Mouse (Mus musculus) embryonic stem cell, embryonic (primary cell): ENCODE data around the gene Cfap20.

Source experiments
- CTCF ChIA-PET, 4 experiments: fragments of 300-600 bp in 2 of 4; fragments of 350-600 bp in 2 of 4; sonication (Branson Sonifier 250); formaldehyde crosslinking; loops; one replicate each; lab custom pipeline; 2022; ENCODE audit warnings: inconsistent platforms in 2 of 4; lab: Charles Lee
- POLR2A ChIA-PET, 4 experiments: fragments of 300-600 bp in 2 of 4; fragments of 350-600 bp in 2 of 4; sonication (Branson Sonifier 250); formaldehyde crosslinking; loops; one replicate each; lab custom pipeline; 2022; ENCODE audit warnings: antibody characterized with exemption in 4 of 4, inconsistent platforms in 1 of 4; lab: Charles Lee

Gene Cfap20

GRCm38 (mm10) chr8:95432471-95432870 is 2.2 kb downstream of the Cfap20 start:
- POLR2A ChIA-PET = interaction anchor here in 1 of 4 experiments (0.9 to 1.2 kb wide), 3 partner anchors 111 to 208 kb away, joined by 3 read pairs; no protein-coding TSS in a partner anchor

GRCm38 (mm10) chr8:95429945-95430344 is 4.7 kb downstream of the Cfap20 start:
- ChIA-PET CTCF (interaction anchor here (0.6 to 1.7 kb wide), 9 partner anchors 60 to 1280 kb away, joined by 3 to 6 read pairs (median 4); partner anchors contain the start of genes Mmp15 (in 1 of the 4), Usb1 (in 1 of the 4) and Zfp319 (in 1 of the 4)), POLR2A (interaction anchor here in 2 of 4 experiments (0.7 to 1.7 kb wide), 6 partner anchors 11 to 1255 kb away, joined by 3 to 5 read pairs (median 4); partner anchors contain the start of genes Mmp15 (in 1 of the 2), Usb1 (in 1 of the 2) and Zfp319 (in 1 of the 2))

More at GRCm38 (mm10) chr8:95432471-95432870, 2.2 kb downstream of the Cfap20 start:
- CTCF ChIA-PET = no interaction called here

GRCm38 (mm10) chr8:95427594-95428535 is 6.8 kb downstream of the Cfap20 start:
- CTCF ChIA-PET = interaction anchor here (0.5 to 1.9 kb wide), 65 partner anchors 12 to 504 kb away, joined by 3 to 19 read pairs (median 3); partner anchors contain the start of genes Mmp15 (in 4 of the 4), Zfp319 (in 3 of the 4), Usb1 (in 2 of the 4) and Adgrg5 (in 1 of the 4)
- POLR2A ChIA-PET = interaction anchor here in 3 of 4 experiments (0.5 to 2.6 kb wide), 20 partner anchors 15 to 269 kb away, joined by 3 to 13 read pairs (median 4); partner anchors contain the start of genes Usb1 (in 2 of the 3), Zfp319 (in 2 of the 3) and Mmp15 (in 1 of the 3)

- POLR2A ChIA-PET = interaction anchor here (0.5 to 2.6 kb wide), 20 partner anchors 16 to 270 kb away, joined by 3 to 13 read pairs (median 4); partner anchors contain the start of genes Mmp15 (in 1 of the 4), Usb1 (in 1 of the 4) and Zfp319 (in 1 of the 4)
- CTCF ChIA-PET = interaction anchor here (0.5 to 1.9 kb wide), 49 partner anchors 13 to 487 kb away, joined by 3 to 19 read pairs (median 4); partner anchors contain the start of genes Mmp15 (in 4 of the 4), Usb1 (in 2 of the 4), Zfp319 (in 2 of the 4) and Ccdc113 (in 1 of the 4)
Observed at GRCm38 (mm10) chr8:95426781-95427281, 7.8 kb downstream of the Cfap20 start.

GRCm38 (mm10) chr8:95424682-95425081 is 10.0 kb downstream of the Cfap20 start:
- POLR2A ChIA-PET = interaction anchor here in 2 of 4 experiments (0.9 to 3.0 kb wide), 5 partner anchors 9 to 92 kb away, joined by 3 to 6 read pairs (median 4); partner anchors contain the start of gene Usb1 (in 1 of the 2)
- CTCF ChIA-PET = no interaction called here

GRCm38 (mm10) chr8:95422193-95422810 is 12.4 kb downstream of the Cfap20 start:
- POLR2A ChIA-PET = interaction anchor here in 2 of 4 experiments (0.6 to 1.3 kb wide), 4 partner anchors 12 to 73 kb away, joined by 3 to 8 read pairs (median 4); no protein-coding TSS in a partner anchor
- CTCF ChIA-PET = interaction anchor here in 3 of 4 experiments (0.5 to 1.4 kb wide), 3 partner anchors 12 to 143 kb away, joined by 3 to 6 read pairs (median 4); no protein-coding TSS in a partner anchor

- ChIA-PET POLR2A (interaction anchor here in 2 of 4 experiments (0.5 to 1.5 kb wide), 8 partner anchors 8 to 403 kb away, joined by 3 to 6 read pairs (median 4); partner anchors contain the start of gene Mmp15 (in 1 of the 2)), CTCF (interaction anchor here in 1 of 4 experiments (3.6 kb wide), 1 partner anchor 16 kb away, joined by 18 read pairs; no protein-coding TSS in a partner anchor)
Observed at GRCm38 (mm10) chr8:95411309-95411972, 23.2 kb downstream of the Cfap20 start.

- POLR2A ChIA-PET = interaction anchor here in 2 of 4 experiments (1.0 to 1.5 kb wide), 3 partner anchors 10 to 13 kb away, joined by 3 to 5 read pairs (median 5); no protein-coding TSS in a partner anchor
Observed at GRCm38 (mm10) chr8:95409518-95409917, 25.2 kb downstream of the Cfap20 start.

GRCm38 (mm10) chr8:95401091-95401490 is 33.6 kb downstream of the Cfap20 start:
- POLR2A ChIA-PET = no interaction called here
- CTCF ChIA-PET = interaction anchor here in 1 of 4 experiments (1.0 kb wide), 1 partner anchor 22 kb away, joined by 3 read pairs; no protein-coding TSS in a partner anchor

More at GRCm38 (mm10) chr8:95409518-95409917, 25.2 kb downstream of the Cfap20 start:
- CTCF ChIA-PET = interaction anchor here in 3 of 4 experiments (0.5 to 3.6 kb wide), 5 partner anchors 13 to 111 kb away, joined by 3 to 18 read pairs (median 5); no protein-coding TSS in a partner anchor

- ChIA-PET CTCF (no interaction called here), POLR2A (interaction anchor here in 1 of 4 experiments (1.2 kb wide), 2 partner anchors 47 to 54 kb away, joined by 3 read pairs; partner anchors contain the start of gene Mmp15)
Observed at GRCm38 (mm10) chr8:95399131-95399530, 35.5 kb downstream of the Cfap20 start.

GRCm38 (mm10) chr8:95397201-95397600 is 37.5 kb downstream of the Cfap20 start:
- POLR2A ChIA-PET = interaction anchor here in 2 of 4 experiments (0.9 to 2.7 kb wide), 7 partner anchors 11 to 65 kb away, joined by 3 to 14 read pairs (median 4); partner anchors contain the start of genes Mmp15 (in 2 of the 2), Usb1 (in 2 of the 2), Zfp319 (in 2 of the 2) and Cfap20 (in 1 of the 2)
- CTCF ChIA-PET = interaction anchor here in 3 of 4 experiments (0.6 to 3.3 kb wide), 5 partner anchors 11 to 559 kb away, joined by 3 to 19 read pairs (median 4); no protein-coding TSS in a partner anchor

GRCm38 (mm10) chr8:95396752-95397151 is 37.9 kb downstream of the Cfap20 start:
- ChIA-PET POLR2A (interaction anchor here in 2 of 4 experiments (0.9 to 2.7 kb wide), 7 partner anchors 12 to 65 kb away, joined by 3 to 14 read pairs (median 4); partner anchors contain the start of genes Mmp15 (in 2 of the 2), Usb1 (in 2 of the 2), Zfp319 (in 2 of the 2) and Cfap20 (in 1 of the 2)), CTCF (interaction anchor here in 3 of 4 experiments (0.6 to 3.3 kb wide), 4 partner anchors 12 to 31 kb away, joined by 3 to 19 read pairs (median 4); no protein-coding TSS in a partner anchor)

GRCm38 (mm10) chr8:95395186-95395918 is 39.3 kb downstream of the Cfap20 start:
- POLR2A ChIA-PET = interaction anchor here in 3 of 4 experiments (0.6 to 2.7 kb wide), 18 partner anchors 12 to 165 kb away, joined by 3 to 14 read pairs (median 3); partner anchors contain the start of genes Mmp15 (in 2 of the 3), Usb1 (in 2 of the 3), Zfp319 (in 2 of the 3) and Cfap20 (in 1 of the 3)
- CTCF ChIA-PET = interaction anchor here in 3 of 4 experiments (0.5 to 3.3 kb wide), 7 partner anchors 15 to 1208 kb away, joined by 3 to 19 read pairs (median 5); partner anchors contain the start of gene Usb1 (in 1 of the 3)

- ChIA-PET POLR2A (no interaction called here), CTCF (interaction anchor here in 1 of 4 experiments (0.6 kb wide), 1 partner anchor 114 kb away, joined by 4 read pairs; no protein-coding TSS in a partner anchor)
Observed at GRCm38 (mm10) chr8:95392604-95393003, 42.1 kb downstream of the Cfap20 start.

- ChIA-PET POLR2A (interaction anchor here in 1 of 4 experiments (0.5 kb wide), 1 partner anchor 1901 kb away, joined by 3 read pairs; no protein-coding TSS in a partner anchor), CTCF (no interaction called here)
Observed at GRCm38 (mm10) chr8:95391101-95391500, 43.6 kb downstream of the Cfap20 start.
